ENCODE assay signal across 17 mouse cellular contexts in the genomic region with DNA sequence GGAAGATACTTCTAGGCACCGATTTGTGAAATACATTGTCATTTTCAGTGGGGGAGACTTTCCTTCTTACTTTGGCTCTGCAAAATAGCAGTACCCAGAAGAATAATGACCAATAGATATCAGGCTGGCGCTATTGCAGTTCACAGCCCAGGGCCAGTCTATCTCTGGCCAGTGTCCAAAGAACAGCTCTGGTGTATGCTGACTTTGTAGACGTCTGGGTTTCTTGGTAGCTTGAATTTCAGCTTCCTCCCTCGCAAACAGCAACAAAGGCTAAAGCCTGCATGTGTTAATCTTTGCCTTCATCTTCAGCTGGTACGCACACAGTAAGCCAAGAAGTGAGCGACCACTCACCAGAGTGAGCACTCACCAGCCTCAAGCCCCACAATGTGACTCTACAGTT. TPM values are rescaled to one million over a fixed set of nuclear protein-coding genes. Genes with fewer than 3 reads are reported as not detected.
DNase-seq lines count a peak whose midpoint lies in the region; ATAC-seq and TF ChIP-seq lines count a peak whose summit lies in the region.
"Had no signal": no experiment of that assay in that cellular context is flagged by ENCODE, and none has a peak within 500 bp of the region (broad histone marks: within the 10 kb centered on the region; RNA-seq: fewer than 3 reads in every experiment).

No protein-coding gene starts in this region.

- 50% methylated on average over 6 of the region's 6 CpGs for WGBS in heart, embryonic 14.5 days
- WGBS in kidney, postnatal 0 days = 38% methylated on average over 6 of the region's 6 CpGs
- WGBS in embryonic facial prominence, embryonic 13.5 days = 62% methylated on average over 6 of the region's 6 CpGs

- no peak overlapping the region for H3K9ac ChIP-seq in heart, embryonic 14.5 days (ENCODE audit: low read length)
- H3K9ac ChIP-seq in kidney, postnatal 0 days (ENCODE audit: low read depth, low read length) = no peak overlapping the region
- no peak overlapping the region for H3K9ac ChIP-seq in embryonic facial prominence, embryonic 13.5 days
- H3K9ac ChIP-seq: forebrain, embryonic 13.5 days; hindbrain, embryonic 15.5 days; liver, postnatal 0 days; neural tube, embryonic 12.5 days had no signal

- no peak for TF ChIP-seq CTCF in kidney, postnatal 0 days (IDR thresholded peaks at IDR 0.05; ENCODE audit: low read depth)

- no peak overlapping the region for H3K4me2 ChIP-seq in heart, embryonic 14.5 days (ENCODE audit: low read length)
- H3K4me2 ChIP-seq in kidney, postnatal 0 days (ENCODE audit: low read length) = no peak overlapping the region
- no peak overlapping the region for H3K4me2 ChIP-seq in embryonic facial prominence, embryonic 13.5 days
- H3K4me2 ChIP-seq: forebrain, embryonic 13.5 days; hindbrain, embryonic 15.5 days; neural tube, embryonic 12.5 days had no signal

- H3K4me1 ChIP-seq in heart, embryonic 14.5 days (ENCODE audit: control insufficient read depth in 2 of 2, insufficient read depth in 2 of 2, low read length in 2 of 2) = peaks cover 5 to 7% of the 10 kb centered on the region in 2 experiments; a peak in 2 of 4 replicates
- H3K4me1 ChIP-seq in kidney, postnatal 0 days (replicated peaks; ENCODE audit: insufficient read depth, low read length) = no peaks in the 10 kb centered on the region
- peaks cover 18% of the 10 kb centered on the region; the same call in 1 of the 2 replicates for H3K4me1 ChIP-seq in embryonic facial prominence, embryonic 13.5 days
- H3K4me1 ChIP-seq: forebrain, embryonic 13.5 days; hindbrain, embryonic 15.5 days; neural tube, embryonic 12.5 days had no signal

- H3K27me3 ChIP-seq in heart, embryonic 14.5 days (ENCODE audit: control insufficient read depth, insufficient read depth, low read length) = no peaks in the 10 kb centered on the region
- H3K27me3 ChIP-seq in kidney, postnatal 0 days (ENCODE audit: insufficient read depth, low read length) = no peaks in the 10 kb centered on the region
- no peaks in the 10 kb centered on the region for H3K27me3 ChIP-seq in embryonic facial prominence, embryonic 13.5 days
- H3K27me3 ChIP-seq: forebrain, embryonic 13.5 days; hindbrain, embryonic 15.5 days; neural tube, embryonic 12.5 days had no signal

- H3K4me3 ChIP-seq in heart, embryonic 14.5 days (ENCODE audit: control insufficient read depth in 1 of 2, insufficient read depth in 1 of 2, low read depth in 1 of 2, low read length in 2 of 2) = no peak overlapping the region
- no peak overlapping the region for H3K4me3 ChIP-seq in kidney, postnatal 0 days (replicated peaks; ENCODE audit: low read depth, low read length)
- H3K4me3 ChIP-seq in embryonic facial prominence, embryonic 13.5 days = no peak overlapping the region
- H3K4me3 ChIP-seq: forebrain, embryonic 13.5 days; hindbrain, embryonic 15.5 days; neural tube, embryonic 12.5 days had no signal

- H3K9me3 ChIP-seq in heart, embryonic 14.5 days (ENCODE audit: control insufficient read depth, low read length) = peaks cover 9% of the 10 kb centered on the region
- 0 out of 2 replicates have a peak, but pooled peaks cover 3% of the 10 kb centered on the region for H3K9me3 ChIP-seq in kidney, postnatal 0 days (replicated peaks; ENCODE audit: low read length)
- peaks cover 8% of the 10 kb centered on the region; the same call in 1 of the 2 replicates for H3K9me3 ChIP-seq in embryonic facial prominence, embryonic 13.5 days
- H3K9me3 ChIP-seq: hindbrain, embryonic 15.5 days had no signal

- DNase-seq in heart, adult 11 months = no peak
- DNase-seq in kidney, postnatal 0 days (ENCODE audit: low spot score) = peak; percentile 64
- DNase-seq in kidney, postnatal 14 days = no peak
- DNase-seq in MN1 (ENCODE audit: low spot score) = peak; percentile 50
- no peak for DNase-seq in urinary bladder, postnatal 4 days (ENCODE audit: low spot score in 2 of 2)
- no peak for DNase-seq in layer of hippocampus, postnatal 25 days (ENCODE audit: extremely low spot score in 1 of 2, low spot score in 1 of 2)
- DNase-seq: cerebellum, adult 9-10 months; heart, postnatal 14 days; liver; liver, postnatal 0 days; thymus, postnatal 4 days had no signal

- H3K27ac ChIP-seq in heart, embryonic 14.5 days (replicated peaks in 1 of 2; ENCODE audit: control insufficient read depth in 1 of 2, insufficient read depth in 1 of 2, low read depth in 2 of 2, low read length in 2 of 2) = peak overlapping the region; percentile 1 to 35; a peak in 3 of 4 replicates
- H3K27ac ChIP-seq in kidney, postnatal 0 days = no peak overlapping the region
- H3K27ac ChIP-seq in embryonic facial prominence, embryonic 13.5 days = peak overlapping the region; percentile 30
- H3K27ac ChIP-seq: forebrain, embryonic 13.5 days; hindbrain, embryonic 15.5 days; neural tube, embryonic 12.5 days had no signal

- no peak for ATAC-seq in heart, embryonic 14.5 days (ENCODE audit: insufficient number of reproducible peaks, insufficient read depth, low FRiP score, low read depth)
- no peak for ATAC-seq in kidney, postnatal 0 days (replicated peaks; ENCODE audit: low FRiP score, low read depth)
- ATAC-seq in embryonic facial prominence, embryonic 13.5 days (ENCODE audit: insufficient number of reproducible peaks, insufficient read depth, low FRiP score, low TSS enrichment, low read depth) = no peak
- ATAC-seq: forebrain, embryonic 13.5 days; liver, postnatal 0 days had no signal

- no peaks in the 10 kb centered on the region for H3K36me3 ChIP-seq in heart, embryonic 14.5 days (ENCODE audit: control insufficient read depth, insufficient read depth, low read length)
- H3K36me3 ChIP-seq in kidney, postnatal 0 days (ENCODE audit: insufficient read depth, low read length) = no peaks in the 10 kb centered on the region
- peaks cover 6% of the 10 kb centered on the region; the same call in 1 of the 2 replicates for H3K36me3 ChIP-seq in embryonic facial prominence, embryonic 13.5 days
- H3K36me3 ChIP-seq: hindbrain, embryonic 15.5 days; neural tube, embryonic 12.5 days had no signal

RNA-seq across cellular contexts. Expression of a gene that starts 25.2 kb away (rescaled TPM):
- polyA plus RNA-seq in heart, embryonic 14.5 days (2014; fragmentation: Nextera tagmentation; extraction: Ambion mirVana) = 308 and 312 TPM in 2 replicates
- polyA plus RNA-seq in kidney, postnatal 0 days (2015; fragmentation: Nextera tagmentation; extraction: Ambion mirVana) = 792 and 845 TPM in 2 replicates
- 519 and 954 TPM in 2 replicates for polyA plus RNA-seq in embryonic facial prominence, embryonic 13.5 days (2015; fragmentation: Nextera tagmentation; extraction: Ambion mirVana)
- total RNA-seq in layer of hippocampus, postnatal 25 days (2021) = 10 to 100 TPM; 12.8 to 29.9 TPM

RNA-seq across cellular contexts. Expression of a gene that starts 29.4 kb away (rescaled TPM):
- 0.96 and 2.2 TPM in 2 replicates for polyA plus RNA-seq in heart, embryonic 14.5 days (2014; fragmentation: Nextera tagmentation; extraction: Ambion mirVana)
- polyA plus RNA-seq in kidney, postnatal 0 days (2015; fragmentation: Nextera tagmentation; extraction: Ambion mirVana) = 2.3 and 2.8 TPM in 2 replicates
- polyA plus RNA-seq in embryonic facial prominence, embryonic 13.5 days (2015; fragmentation: Nextera tagmentation; extraction: Ambion mirVana) = 1.6 and 2.3 TPM in 2 replicates
- 10 to 100 TPM; 20.0 to 20.9 TPM for total RNA-seq in layer of hippocampus, postnatal 25 days (2021)
- total RNA-seq: monocyte, adult 5-6 weeks had no signal

Comparison
In these comparisons a context has a peak if more than half of its experiments do, and no peak if none do; other contexts are left out.
1. DNase-seq: peak in kidney, postnatal 0 days (single experiment) and MN1 (single experiment); none in heart, adult 11 months (single experiment), kidney, postnatal 14 days (single experiment), urinary bladder, postnatal 4 days (0 of 2) and layer of hippocampus, postnatal 25 days (0 of 2).